Mouse (Mus musculus) kidney, postnatal 0 days (tissue): Measurements from ENCODE around the gene Coa4. TPM values are rescaled to one million over a fixed set of nuclear protein-coding genes. Genes with fewer than 3 reads are reported as not detected.

Experiments
- ATAC-seq: fragments of 200-750 bp; cut with Nextera tagmentation; replicated peaks from 2 replicates; pipeline ENCODE4 v1.8.0; 2017; ENCODE audit warnings: low read depth, moderate number of reproducible peaks, moderate TSS enrichment, moderate library complexity; ENCODE audit not compliant: low FRiP score
- DNase-seq: peaks from one replicate; pipeline ENCODE4 v3.0.0-alpha.2; 2016; ENCODE audit warnings: low spot score
- H3K27ac ChIP-seq: fragments of 300-500 bp; sonication (generic); 2 replicates; pipeline ENCODE4 v1.5.1; 2014; ENCODE audit warnings: mild to moderate bottlenecking
- H3K27me3 ChIP-seq: fragments of 300-500 bp; sonication (generic); 2 replicates; pipeline ENCODE4 v1.6.1; 2014; ENCODE audit warnings: low read length, mixed read lengths; ENCODE audit not compliant: insufficient read depth
- H3K36me3 ChIP-seq: fragments of 300-500 bp; sonication (generic); 2 replicates; pipeline ENCODE4 v1.6.1; 2014; ENCODE audit warnings: low read length, mixed read lengths; ENCODE audit not compliant: insufficient read depth
- H3K4me1 ChIP-seq: fragments of 300-500 bp; sonication (generic); replicated peaks from 2 replicates; pipeline ENCODE4 v1.6.1; 2014; ENCODE audit warnings: antibody characterized with exemption, low read length, mixed read lengths; ENCODE audit not compliant: insufficient read depth
- H3K4me2 ChIP-seq: fragments of 300-500 bp; sonication (generic); 2 replicates; pipeline ENCODE4 v1.6.1; 2014; ENCODE audit warnings: mild to moderate bottlenecking, low read length, moderate library complexity, mixed read lengths
- H3K4me3 ChIP-seq: fragments of 300-500 bp; sonication (generic); replicated peaks from 2 replicates; pipeline ENCODE4 v1.5.1; 2014; ENCODE audit warnings: low read depth, low read length
- H3K9ac ChIP-seq: fragments of 300-500 bp; sonication (generic); 2 replicates; pipeline ENCODE4 v1.6.1; 2014; ENCODE audit warnings: low read depth, low read length
- H3K9me3 ChIP-seq: fragments of 300-500 bp; sonication (generic); replicated peaks from 2 replicates; pipeline ENCODE4 v1.6.1; 2016; ENCODE audit warnings: low read length, inconsistent platforms, mixed read lengths
- CTCF ChIP-seq: IDR thresholded peaks from 2 replicates; pipeline ENCODE4 v1.5.1; 2016; ENCODE audit warnings: antibody characterized with exemption, low read depth, mild to moderate bottlenecking, moderate library complexity
- WGBS: fragments of 180-500 bp; shearing (Covaris S2); extraction: QIAGEN DNeasy Blood & Tissue Kit; methylation state at CpG from one replicate; pipeline ENCODE4 v1.1.7; 2014; 5-methylcytosine and 5-hydroxymethylcytosine counted together
- polyA plus RNA-seq: library from polyadenylated mRNA; unstranded; fragments of >200 nt; fragmentation: Nextera tagmentation; extraction: Ambion mirVana; gene quantifications from 2 replicates; pipeline ENCODE4 v1.2.1, GENCODE M21; 2015

Coa4 gene
- polyA plus RNA-seq, 1 experiment from 2014 or later: 21.9 TPM

GRCm38 (mm10) chr7:100514573-100514972 lies 22.3 kb upstream of the Coa4 start, which contains the start of gene Dnajb13:
TSS of gene Dnajb13 (minus strand) at chr7:100514960.
- Histone ChIP-seq H3K36me3 (no peaks in the 10 kb centered on the region), H3K27me3 (no peaks in the 10 kb centered on the region), H3K4me3 (no peak within 1 kb of the TSS), H3K27ac (no peak within 1 kb of the TSS), H3K9me3 (no peaks in the 10 kb centered on the region), H3K4me1 (no peaks in the 10 kb centered on the region), H3K9ac (no peak within 1 kb of the TSS), H3K4me2 (0 out of 2 replicates have a peak within 1 kb of the TSS, but pooled peaks have one; percentile 8)
- DNase-seq (no peak), ATAC-seq (no peak)
- no peak for TF ChIP-seq CTCF
- WGBS: 52% methylated on average over 11 of the region's 11 CpGs

DNA sequence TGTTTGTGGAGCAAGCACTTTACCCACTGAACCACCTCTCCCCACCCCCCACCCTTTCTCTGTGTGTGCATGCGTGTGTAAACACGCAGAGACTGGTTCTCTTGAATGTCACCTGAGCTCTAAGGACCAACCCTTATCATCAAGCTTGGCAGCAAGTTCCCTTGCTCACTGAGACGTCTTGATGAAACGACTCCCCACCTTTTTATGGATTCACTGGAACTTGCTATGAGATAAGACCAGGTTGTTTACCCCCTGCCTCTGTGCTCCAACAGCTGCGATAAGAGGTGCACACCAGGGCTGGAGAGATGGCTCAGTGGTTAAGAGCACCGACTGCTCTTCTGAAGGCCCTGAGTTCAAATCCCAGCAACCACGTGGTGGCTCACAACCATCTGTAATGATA lies 16.7 kb upstream of the Coa4 start:
- DNase-seq (no peak), ATAC-seq (no peak)
- Histone ChIP-seq H3K27ac (no peak overlapping the region), H3K9ac (no peak overlapping the region), H3K4me1 (no peaks in the 10 kb centered on the region), H3K36me3 (no peaks in the 10 kb centered on the region), H3K4me2 (no peak overlapping the region), H3K4me3 (no peak overlapping the region), H3K9me3 (no peaks in the 10 kb centered on the region), H3K27me3 (no peaks in the 10 kb centered on the region)
- WGBS: 63% methylated on average over 7 of the region's 7 CpGs
- TF ChIP-seq CTCF: no peak

- peak; percentile 93 for TF ChIP-seq CTCF
- Histone ChIP-seq H3K9ac (no peak overlapping the region), H3K27ac (no peak overlapping the region), H3K9me3 (no peaks in the 10 kb centered on the region), H3K4me2 (no peak overlapping the region), H3K36me3 (no peaks in the 10 kb centered on the region), H3K27me3 (no peaks in the 10 kb centered on the region), H3K4me1 (no peaks in the 10 kb centered on the region), H3K4me3 (no peak overlapping the region)
- 17% methylated on average over 10 of the region's 10 CpGs for WGBS
- ATAC-seq (peak; percentile 33; the same call in 1 of the 2 replicates), DNase-seq (peak; percentile 88)
Observed at GRCm38 (mm10) chr7:100520663-100521285, 16.1 kb upstream of the Coa4 start.

- Histone ChIP-seq H3K36me3 (no peaks in the 10 kb centered on the region), H3K4me2 (no peak overlapping the region), H3K4me1 (no peaks in the 10 kb centered on the region), H3K27ac (no peak overlapping the region), H3K9me3 (no peaks in the 10 kb centered on the region), H3K4me3 (no peak overlapping the region), H3K9ac (no peak overlapping the region), H3K27me3 (no peaks in the 10 kb centered on the region)
- ATAC-seq (no peak), DNase-seq (no peak)
- TF ChIP-seq CTCF: no peak
- WGBS: 70% methylated on average over 3 of the region's 3 CpGs
Observed at GRCm38 (mm10) chr7:100522222-100522621, 14.6 kb upstream of the Coa4 start.

GRCm38 (mm10) chr7:100524669-100525068 lies 12.2 kb upstream of the Coa4 start:
- Histone ChIP-seq H3K27ac (no peak overlapping the region), H3K27me3 (no peaks in the 10 kb centered on the region), H3K9me3 (no peaks in the 10 kb centered on the region), H3K36me3 (no peaks in the 10 kb centered on the region), H3K4me2 (no peak overlapping the region), H3K4me3 (no peak overlapping the region), H3K4me1 (no peaks in the 10 kb centered on the region), H3K9ac (no peak overlapping the region)
- ATAC-seq: no peak
- 67% methylated on average over 8 of the region's 8 CpGs for WGBS
- DNase-seq: no peak
- TF ChIP-seq CTCF: no peak

GRCm38 (mm10) chr7:100530766-100531165 lies 6.1 kb upstream of the Coa4 start:
- no peak overlapping the region for H3K9ac ChIP-seq
- H3K4me3 ChIP-seq: no peak overlapping the region
- WGBS: 89% methylated on average over 5 of the region's 5 CpGs
- no peaks in the 10 kb centered on the region for H3K36me3 ChIP-seq
- no peaks in the 10 kb centered on the region for H3K9me3 ChIP-seq
- no peaks in the 10 kb centered on the region for H3K27me3 ChIP-seq
- no peak overlapping the region for H3K27ac ChIP-seq
- no peak overlapping the region for H3K4me2 ChIP-seq
- ATAC-seq (no peak), DNase-seq (no peak)
- H3K4me1 ChIP-seq: no peaks in the 10 kb centered on the region
- no peak for TF ChIP-seq CTCF

GRCm38 (mm10) chr7:100533503-100533902 lies 3.4 kb upstream of the Coa4 start:
- Histone ChIP-seq H3K9me3 (no peaks in the 10 kb centered on the region), H3K27me3 (no peaks in the 10 kb centered on the region), H3K4me2 (no peak overlapping the region), H3K4me3 (no peak overlapping the region), H3K4me1 (peaks cover 4% of the 10 kb centered on the region; the same call in 1 of the 2 replicates), H3K9ac (no peak overlapping the region), H3K36me3 (no peaks in the 10 kb centered on the region), H3K27ac (no peak overlapping the region)
- ATAC-seq (no peak), DNase-seq (no peak)
- no peak for TF ChIP-seq CTCF
- 68% methylated on average over 2 of the region's 2 CpGs for WGBS
